Mouse (Mus musculus): Measurements from ENCODE around the gene Rp2. TPM values are rescaled to one million over a fixed set of nuclear protein-coding genes. Genes with fewer than 3 reads are reported as not detected.

Gene Rp2
- polyA plus RNA-seq, 1 experiment, result 7.1 TPM

DNA sequence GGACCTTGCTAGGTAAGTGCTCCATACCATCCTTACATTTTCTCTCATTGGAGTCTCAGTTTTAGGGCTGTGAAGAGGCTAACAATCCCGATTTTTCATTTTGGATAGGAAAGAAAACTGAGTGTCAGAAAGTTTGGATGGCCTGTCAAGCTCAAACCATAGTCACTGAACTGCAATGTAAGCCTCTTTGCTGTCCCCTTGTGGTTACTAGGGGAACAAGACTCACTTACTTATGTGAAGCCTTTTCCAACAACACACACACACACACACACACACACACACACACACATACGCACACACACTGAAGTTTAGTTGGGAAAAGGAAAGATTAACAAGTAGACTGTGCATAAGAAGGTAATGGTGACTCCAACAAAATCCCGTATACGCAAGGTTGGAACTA, 39.8 kb downstream of the Rp2 start:
- Histone ChIP-seq H3K27ac (ENCODE audit: insufficient read depth, low read depth, low read length) (no peak overlapping the region), H3K4me3 (ENCODE audit: insufficient read depth, low read depth, low read length) (no peak overlapping the region), H3K36me3 (ENCODE audit: control insufficient read depth, insufficient read depth, low read length) (no peaks in the 10 kb centered on the region), H3K4me1 (ENCODE audit: control insufficient read depth, insufficient read depth, low read length) (no peaks in the 10 kb centered on the region; the same call in 1 of the 2 replicates), H3K27me3 (replicated peaks; ENCODE audit: control insufficient read depth, insufficient read depth, low read length) (no peaks in the 10 kb centered on the region)
- TF ChIP-seq CTCF (conservative IDR thresholded peaks at IDR 0.05; ENCODE audit: insufficient read depth, insufficient read length, low read depth, low read length), result no peak
- no peak for TF ChIP-seq POLR2A (IDR thresholded peaks at IDR 0.05; ENCODE audit: low read depth, low read length)
- whole genome bisulfite sequencing, result 94% methylated on average over 4 of the region's 4 CpGs
- DNase-seq, result peak; percentile 21

- WGBS, result 84% methylated on average over 2 of the region's 2 CpGs
- Histone ChIP-seq H3K36me3 (ENCODE audit: control insufficient read depth, insufficient read depth, low read length) (no peaks in the 10 kb centered on the region), H3K27me3 (replicated peaks; ENCODE audit: control insufficient read depth, insufficient read depth, low read length) (no peaks in the 10 kb centered on the region), H3K4me3 (ENCODE audit: insufficient read depth, low read depth, low read length) (no peak overlapping the region), H3K4me1 (ENCODE audit: control insufficient read depth, insufficient read depth, low read length) (no peaks in the 10 kb centered on the region; the same call in 1 of the 2 replicates), H3K27ac (ENCODE audit: insufficient read depth, low read depth, low read length) (no peak overlapping the region)
- DNase-seq, result no peak
- TF ChIP-seq CTCF (conservative IDR thresholded peaks at IDR 0.05; ENCODE audit: insufficient read depth, insufficient read length, low read depth, low read length), result no peak
- no peak for TF ChIP-seq POLR2A (IDR thresholded peaks at IDR 0.05; ENCODE audit: low read depth, low read length)
Measured at GRCm38 (mm10) chrX:20406909-20407308, 42.6 kb downstream of the Rp2 start.

DNA sequence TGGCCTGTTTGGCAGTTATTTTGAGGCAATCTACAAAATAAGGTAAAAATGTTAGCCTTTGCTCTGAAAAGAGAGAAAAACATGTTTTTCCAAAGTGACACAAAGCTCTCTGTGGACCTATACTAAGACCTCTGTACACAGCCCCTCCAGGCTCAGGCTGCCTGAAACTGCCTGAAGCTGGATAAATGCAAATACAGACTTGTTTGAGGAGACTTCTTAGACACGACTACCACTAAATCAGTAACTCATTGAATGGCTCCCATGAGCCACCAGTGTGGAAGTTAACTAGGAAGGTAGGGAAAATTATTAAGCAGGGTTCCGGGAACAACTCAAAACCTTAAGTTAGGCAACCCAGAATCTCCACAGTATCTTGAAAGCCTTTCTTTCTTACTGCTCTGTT, 43.4 kb downstream of the Rp2 start:
- TF ChIP-seq CTCF (conservative IDR thresholded peaks at IDR 0.05; ENCODE audit: insufficient read depth, insufficient read length, low read depth, low read length) (no peak), POLR2A (IDR thresholded peaks at IDR 0.05; ENCODE audit: low read depth, low read length) (no peak)
- no peaks in the 10 kb centered on the region for H3K36me3 ChIP-seq (ENCODE audit: control insufficient read depth, insufficient read depth, low read length)
- DNase-seq, result peak; percentile 63
- no peaks in the 10 kb centered on the region; the same call in 1 of the 2 replicates for H3K4me1 ChIP-seq (ENCODE audit: control insufficient read depth, insufficient read depth, low read length)
- WGBS, result 38% methylated on average over 2 of the region's 2 CpGs
- H3K4me3 ChIP-seq (ENCODE audit: insufficient read depth, low read depth, low read length), result no peak overlapping the region
- H3K27ac ChIP-seq (ENCODE audit: insufficient read depth, low read depth, low read length), result no peak overlapping the region
- H3K27me3 ChIP-seq (replicated peaks; ENCODE audit: control insufficient read depth, insufficient read depth, low read length), result no peaks in the 10 kb centered on the region

DNA sequence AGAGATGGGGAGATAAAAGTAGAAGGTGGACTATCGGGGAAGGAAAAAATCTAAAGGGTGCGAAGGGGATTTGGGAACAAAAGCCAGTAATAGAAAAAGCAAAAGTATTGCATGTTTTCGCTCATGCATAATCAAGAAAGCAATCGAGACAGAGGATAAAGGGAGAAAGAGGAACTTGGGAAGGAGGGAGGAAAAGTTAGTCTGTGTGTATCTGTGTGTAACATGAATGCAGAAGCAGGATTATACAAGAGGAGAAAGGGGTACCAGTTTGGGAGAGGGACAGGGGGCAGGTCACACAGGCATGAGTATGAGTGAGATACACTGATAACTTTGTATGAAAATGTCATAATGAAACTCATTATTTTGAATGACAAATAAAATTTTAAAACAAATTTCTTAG, 47.1 kb downstream of the Rp2 start:
- Histone ChIP-seq H3K36me3 (ENCODE audit: control insufficient read depth, insufficient read depth, low read length) (no peaks in the 10 kb centered on the region), H3K27ac (ENCODE audit: insufficient read depth, low read depth, low read length) (no peak overlapping the region), H3K4me3 (ENCODE audit: insufficient read depth, low read depth, low read length) (no peak overlapping the region), H3K4me1 (ENCODE audit: control insufficient read depth, insufficient read depth, low read length) (peaks cover 4% of the 10 kb centered on the region), H3K27me3 (replicated peaks; ENCODE audit: control insufficient read depth, insufficient read depth, low read length) (no peaks in the 10 kb centered on the region)
- TF ChIP-seq CTCF (conservative IDR thresholded peaks at IDR 0.05; ENCODE audit: insufficient read depth, insufficient read length, low read depth, low read length) (no peak), POLR2A (IDR thresholded peaks at IDR 0.05; ENCODE audit: low read depth, low read length) (no peak)
- 90% methylated on average over 4 of the region's 4 CpGs for WGBS
- no peak for DNase-seq

- Histone ChIP-seq H3K27ac (ENCODE audit: insufficient read depth, low read depth, low read length) (no peak overlapping the region), H3K36me3 (ENCODE audit: control insufficient read depth, insufficient read depth, low read length) (no peaks in the 10 kb centered on the region), H3K4me3 (ENCODE audit: insufficient read depth, low read depth, low read length) (no peak overlapping the region), H3K27me3 (replicated peaks; ENCODE audit: control insufficient read depth, insufficient read depth, low read length) (no peaks in the 10 kb centered on the region), H3K4me1 (ENCODE audit: control insufficient read depth, insufficient read depth, low read length) (peaks cover 4% of the 10 kb centered on the region)
- DNase-seq, result no peak
- no peak for TF ChIP-seq CTCF (conservative IDR thresholded peaks at IDR 0.05; ENCODE audit: insufficient read depth, insufficient read length, low read depth, low read length)
- no peak for TF ChIP-seq POLR2A (IDR thresholded peaks at IDR 0.05; ENCODE audit: low read depth, low read length)
- 74% methylated on average over 3 of the region's 3 CpGs for WGBS
Measured at GRCm38 (mm10) chrX:20412221-20412620, 47.9 kb downstream of the Rp2 start.

DNA sequence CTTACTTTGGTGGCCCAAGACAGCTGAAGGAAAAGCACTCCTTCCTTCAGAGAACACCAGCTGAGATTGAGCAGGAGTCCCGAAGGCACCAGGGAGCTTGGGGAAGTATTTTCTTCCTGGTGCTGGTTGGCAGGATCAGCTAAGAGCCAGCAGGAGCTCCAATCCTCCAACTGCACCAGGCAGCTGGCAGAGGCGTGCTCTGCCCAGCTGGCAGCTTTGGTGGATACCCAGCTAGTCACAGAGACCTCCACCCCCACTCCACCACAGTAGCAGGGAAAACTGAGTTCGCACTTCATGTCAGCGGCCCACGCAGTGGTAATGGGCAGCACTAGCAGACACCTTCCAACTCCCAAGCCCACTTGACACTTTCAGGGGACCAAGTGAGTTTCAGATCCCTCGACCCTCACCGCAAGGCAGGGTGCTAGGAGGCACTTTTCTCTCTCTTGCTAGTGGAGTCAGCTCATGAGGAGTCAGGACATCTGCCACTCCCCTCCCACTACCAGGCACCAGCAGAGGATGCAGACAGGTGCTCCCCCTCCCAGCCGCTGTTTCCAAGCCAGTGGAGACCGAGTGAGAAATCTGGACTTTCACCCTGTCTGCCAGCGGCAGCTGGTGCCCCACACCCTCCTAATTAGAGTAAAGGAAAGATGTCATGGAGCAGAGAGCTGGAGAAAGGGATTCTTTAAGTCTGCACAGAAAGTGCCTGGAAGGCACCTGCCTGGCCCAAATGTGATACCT, 50.8 kb downstream of the Rp2 start:
- TF ChIP-seq POLR2A (IDR thresholded peaks at IDR 0.05; ENCODE audit: low read depth, low read length), result no peak
- no peak for TF ChIP-seq CTCF (conservative IDR thresholded peaks at IDR 0.05; ENCODE audit: insufficient read depth, insufficient read length, low read depth, low read length)
- no peak overlapping the region for H3K27ac ChIP-seq (ENCODE audit: insufficient read depth, low read depth, low read length)
- H3K27me3 ChIP-seq (replicated peaks; ENCODE audit: control insufficient read depth, insufficient read depth, low read length), result no peaks in the 10 kb centered on the region
- peak; percentile 71 for DNase-seq
- no peaks in the 10 kb centered on the region for H3K36me3 ChIP-seq (ENCODE audit: control insufficient read depth, insufficient read depth, low read length)
- WGBS, result 31% methylated on average over 10 of the region's 10 CpGs
- peaks cover 4% of the 10 kb centered on the region for H3K4me1 ChIP-seq (ENCODE audit: control insufficient read depth, insufficient read depth, low read length)
- no peak overlapping the region for H3K4me3 ChIP-seq (ENCODE audit: insufficient read depth, low read depth, low read length)

DNA sequence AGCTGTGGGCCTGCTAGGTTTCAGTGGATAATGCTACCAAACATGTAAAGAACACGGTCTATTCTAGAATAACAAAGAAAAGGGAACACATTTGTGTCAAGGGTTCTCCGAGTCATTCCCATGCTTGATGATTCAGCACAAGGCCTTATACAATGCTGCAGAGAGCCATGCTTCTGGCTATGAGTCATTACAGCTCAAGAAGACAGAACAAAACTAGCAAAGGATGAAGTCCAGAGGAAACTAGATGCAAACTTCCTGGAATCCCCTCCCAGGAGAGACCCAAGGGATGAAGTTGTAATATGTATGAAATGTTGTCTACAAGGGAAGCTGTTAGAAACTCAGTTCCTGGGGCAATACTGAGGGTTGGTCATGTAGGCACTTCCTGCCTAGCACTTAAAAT, 54.2 kb downstream of the Rp2 start:
- TF ChIP-seq CTCF (conservative IDR thresholded peaks at IDR 0.05; ENCODE audit: insufficient read depth, insufficient read length, low read depth, low read length) (no peak), POLR2A (IDR thresholded peaks at IDR 0.05; ENCODE audit: low read depth, low read length) (no peak)
- no peaks in the 10 kb centered on the region for H3K27me3 ChIP-seq (replicated peaks; ENCODE audit: control insufficient read depth, insufficient read depth, low read length)
- H3K4me1 ChIP-seq (ENCODE audit: control insufficient read depth, insufficient read depth, low read length), result peaks cover 4% of the 10 kb centered on the region
- H3K36me3 ChIP-seq (ENCODE audit: control insufficient read depth, insufficient read depth, low read length), result no peaks in the 10 kb centered on the region
- H3K4me3 ChIP-seq (ENCODE audit: insufficient read depth, low read depth, low read length), result no peak overlapping the region
- DNase-seq, result no peak
- 78% methylated on average over 2 of the region's 2 CpGs for WGBS
- H3K27ac ChIP-seq (ENCODE audit: insufficient read depth, low read depth, low read length), result no peak overlapping the region
